Mouse (Mus musculus) kidney, embryonic 14.5 days (tissue): ENCODE measurements at regions not wholly inside any gene's neighbourhood (a gene's known extent, or its start where the extent isn't known, plus 50 kb on each side); places are given as distances from the start of the nearest gene placed in this dataset.
"Not testable (repeated sequence)": the region's sequence is repeated elsewhere in the genome, so short reads cannot be mapped to it uniquely, and the experiment has no call there.

ENCODE experiments used
- ATAC-seq: fragments of 200-750 bp; cut with Nextera tagmentation; 2 replicates; pipeline ENCODE4 v1.8.0; 2017; ENCODE audit warnings: moderate number of reproducible peaks, mild to moderate bottlenecking, moderate TSS enrichment, moderate library complexity; ENCODE audit not compliant: low FRiP score, low TSS enrichment
- H3K27ac ChIP-seq: fragments of 300-500 bp; sonication (generic); 2 replicates; pipeline ENCODE4 v1.5.1; 2014; ENCODE audit warnings: low read depth, mild to moderate bottlenecking, low read length, moderate library complexity, mixed read lengths
- H3K27me3 ChIP-seq: fragments of 300-500 bp; sonication (generic); 2 replicates; pipeline ENCODE4 v1.6.1; 2014; ENCODE audit warnings: mild to moderate bottlenecking, low read length; ENCODE audit not compliant: control insufficient read depth, insufficient read depth
- H3K36me3 ChIP-seq: fragments of 300-500 bp; sonication (generic); 2 replicates; pipeline ENCODE4 v1.6.1; 2014; ENCODE audit warnings: low read length, mixed read lengths; ENCODE audit not compliant: control insufficient read depth, insufficient read depth
- H3K4me1 ChIP-seq: fragments of 300-500 bp; sonication (generic); 2 replicates; pipeline ENCODE4 v1.6.1; 2014; ENCODE audit warnings: low read length, mixed read lengths; ENCODE audit not compliant: control insufficient read depth, insufficient read depth
- H3K4me2 ChIP-seq: fragments of 300-500 bp; sonication (generic); replicated peaks from 2 replicates; pipeline ENCODE4 v1.6.1; 2014; ENCODE audit warnings: low read depth, mild to moderate bottlenecking, low read length
- H3K4me3 ChIP-seq: fragments of 300-500 bp; sonication (generic); 2 replicates; pipeline ENCODE4 v1.5.1; 2014; ENCODE audit warnings: mild to moderate bottlenecking, low read length
- H3K9ac ChIP-seq: fragments of 300-500 bp; sonication (generic); 2 replicates; pipeline ENCODE4 v1.6.1; 2014; ENCODE audit warnings: low read depth, mild to moderate bottlenecking, low read length, moderate library complexity
- H3K9me3 ChIP-seq: fragments of 300-500 bp; sonication (generic); 2 replicates; pipeline ENCODE4 v1.6.1; 2016; ENCODE audit warnings: low read length; ENCODE audit not compliant: control insufficient read depth
- WGBS: fragments of 180-500 bp; shearing (Covaris S2); extraction: QIAGEN DNeasy Blood & Tissue Kit; methylation state at CpG from one replicate; pipeline ENCODE4 v1.1.7; 2014; 5-methylcytosine and 5-hydroxymethylcytosine counted together

DNA sequence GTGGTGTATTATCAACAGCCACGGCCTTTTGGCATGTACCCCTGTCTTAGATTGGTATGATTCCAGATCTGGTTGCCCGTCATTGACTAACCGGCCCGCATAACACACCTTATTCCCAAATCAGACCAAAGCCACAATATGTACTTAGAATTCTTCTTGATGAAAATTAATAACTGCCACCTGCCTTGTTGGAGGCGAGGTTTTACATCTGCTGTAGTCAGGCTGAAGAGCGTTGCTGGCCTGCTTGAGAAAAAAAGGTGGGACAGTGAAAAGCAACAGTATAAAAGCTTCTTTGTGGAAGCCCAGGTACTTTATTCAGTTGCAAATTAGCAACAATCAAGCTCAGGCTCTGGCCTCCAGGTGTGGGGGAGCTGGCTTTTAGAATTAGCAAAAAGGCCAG, 223.6 kb upstream of the Car8 start:
- H3K9ac ChIP-seq, ATAC-seq, H3K27me3 ChIP-seq, H3K36me3 ChIP-seq, H3K4me1 ChIP-seq, H3K4me3 ChIP-seq, H3K9me3 ChIP-seq, H3K4me2 ChIP-seq, H3K27ac ChIP-seq: not testable (repeated sequence)
- WGBS: 96% methylated on average over 6 of the region's 6 CpGs

DNA sequence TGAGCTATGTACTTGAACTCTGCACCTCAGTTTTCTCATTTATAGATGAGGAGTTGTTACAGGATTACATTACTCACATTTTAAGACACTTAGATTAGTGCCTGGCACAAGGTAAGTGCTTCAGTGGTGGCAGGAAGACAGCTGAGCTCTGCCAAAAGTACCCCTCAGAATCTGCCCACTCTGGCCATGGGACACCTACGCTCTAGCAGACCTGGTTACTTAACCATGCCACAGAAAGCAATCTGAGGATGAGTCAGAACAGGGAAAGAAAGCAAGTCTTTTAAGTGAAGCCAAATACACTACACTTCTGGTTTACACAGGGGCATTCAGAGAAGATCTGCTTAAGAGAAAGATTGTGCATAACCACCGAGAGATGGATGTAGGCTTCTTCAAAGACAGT, 215.5 kb upstream of the Car8 start:
- Histone ChIP-seq H3K9me3 (no peaks in the 10 kb centered on the region), H3K27me3 (no peaks in the 10 kb centered on the region), H3K36me3 (no peaks in the 10 kb centered on the region), H3K4me1 (no peaks in the 10 kb centered on the region), H3K27ac (no peak overlapping the region), H3K4me3 (no peak overlapping the region), H3K9ac (no peak overlapping the region), H3K4me2 (no peak overlapping the region)
- no peak for ATAC-seq
- 88% methylated on average over 2 of the region's 2 CpGs for WGBS

DNA sequence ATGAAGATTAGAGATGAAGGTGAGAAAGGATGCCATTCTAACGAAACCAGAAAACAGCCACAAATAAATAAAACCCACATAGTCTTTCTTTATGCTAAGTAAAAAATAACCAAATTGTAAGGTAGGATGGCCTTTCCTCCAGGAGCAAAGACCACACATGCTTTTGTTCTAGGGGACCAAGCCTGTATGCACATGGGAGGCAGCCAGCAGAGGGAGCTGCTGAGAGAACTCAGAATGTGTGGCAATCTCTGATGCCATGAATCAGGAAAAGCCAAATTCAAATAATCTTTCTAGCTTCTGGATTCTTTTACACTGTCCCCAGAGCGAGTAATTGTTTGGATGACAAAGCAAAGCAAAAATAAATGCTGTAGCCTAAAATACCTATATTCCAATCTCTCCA, 193.6 kb upstream of the Car8 start:
- WGBS: 50% methylated on average over 2 of the region's 2 CpGs
- no peak for ATAC-seq
- Histone ChIP-seq H3K9ac (no peak overlapping the region), H3K4me1 (no peaks in the 10 kb centered on the region), H3K36me3 (no peaks in the 10 kb centered on the region), H3K4me3 (no peak overlapping the region), H3K9me3 (no peaks in the 10 kb centered on the region), H3K27me3 (no peaks in the 10 kb centered on the region), H3K4me2 (no peak overlapping the region), H3K27ac (no peak overlapping the region)

DNA sequence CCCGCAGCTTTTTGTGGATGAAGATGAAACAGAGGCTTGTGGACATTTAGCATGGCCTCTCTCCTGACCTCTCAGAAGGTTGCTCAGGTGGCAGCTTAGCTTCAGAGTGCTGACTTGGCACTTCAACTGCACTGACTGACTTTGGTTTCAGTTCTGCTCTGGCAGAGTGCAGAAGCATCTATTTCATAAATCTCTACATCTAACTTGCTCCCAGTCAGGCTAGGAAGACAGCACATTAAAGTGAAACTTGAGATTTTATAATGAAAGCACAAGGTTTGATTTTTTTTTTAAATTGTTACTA, 192.1 kb upstream of the Car8 start:
- WGBS: 15% methylated on average over 1 of the region's 1 CpGs
- Histone ChIP-seq H3K9me3 (no peaks in the 10 kb centered on the region), H3K4me2 (no peak overlapping the region), H3K4me1 (no peaks in the 10 kb centered on the region), H3K9ac (no peak overlapping the region), H3K27me3 (no peaks in the 10 kb centered on the region), H3K4me3 (no peak overlapping the region), H3K27ac (no peak overlapping the region), H3K36me3 (no peaks in the 10 kb centered on the region)
- no peak for ATAC-seq

DNA sequence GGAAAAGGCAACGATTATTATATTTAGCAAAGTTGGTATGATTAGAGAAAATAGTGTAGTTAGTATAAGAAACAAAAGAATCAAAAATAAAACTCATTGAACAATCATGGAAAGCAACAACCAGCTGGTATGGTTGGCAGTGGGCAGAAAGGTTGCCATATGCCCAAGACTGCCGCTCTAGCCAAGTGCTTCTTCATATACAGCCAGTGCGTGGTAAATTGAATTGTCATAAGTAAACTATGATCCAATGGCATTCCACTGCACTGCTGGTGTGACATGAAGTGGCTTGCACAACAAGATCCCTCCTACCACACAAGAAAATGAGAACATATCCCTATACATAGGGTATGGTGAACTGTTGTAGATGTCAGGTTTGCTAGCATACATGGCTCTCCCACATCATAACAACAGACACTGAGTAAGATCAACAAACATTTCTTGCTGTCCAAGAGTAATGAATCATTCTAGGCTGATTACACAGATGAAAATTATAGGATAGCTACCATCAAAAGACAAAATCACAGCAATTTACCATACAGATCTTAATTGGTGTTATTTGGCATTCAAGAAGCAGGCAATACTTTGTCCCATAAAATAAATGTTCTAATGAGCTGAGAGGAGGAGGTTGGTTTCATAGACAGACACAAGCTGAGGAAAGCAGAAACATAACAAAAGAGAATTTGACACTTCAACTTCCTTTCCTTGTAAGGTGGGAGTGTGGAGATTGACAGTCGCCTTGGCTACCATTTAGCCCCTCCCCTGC, 191.6 kb upstream of the Car8 start:
- Histone ChIP-seq H3K27me3 (no peaks in the 10 kb centered on the region), H3K36me3 (no peaks in the 10 kb centered on the region), H3K27ac (no peak overlapping the region), H3K4me3 (no peak overlapping the region), H3K9ac (no peak overlapping the region), H3K9me3 (no peaks in the 10 kb centered on the region), H3K4me1 (no peaks in the 10 kb centered on the region), H3K4me2 (no peak overlapping the region)
- no peak for ATAC-seq
- WGBS: 77% methylated on average over 4 of the region's 4 CpGs

DNA sequence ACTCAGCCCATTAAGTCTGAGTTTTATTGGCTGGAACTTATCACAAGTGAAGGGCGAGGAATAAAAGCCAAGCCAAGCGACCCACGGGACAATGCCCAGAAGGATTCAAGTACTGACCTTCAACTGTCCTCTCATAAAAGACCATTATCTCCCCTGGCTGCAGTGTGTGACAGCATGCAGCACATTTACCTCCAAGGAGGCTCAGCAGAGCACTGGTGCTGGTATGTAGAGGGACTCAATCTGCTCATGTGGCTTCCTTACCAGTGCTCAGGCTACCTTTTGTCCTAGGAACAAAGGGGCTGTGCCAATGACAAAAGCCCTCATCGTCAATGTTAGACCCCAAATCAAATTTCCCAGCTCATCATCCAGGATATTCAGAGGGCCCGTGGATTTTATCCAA, 190.9 kb upstream of the Car8 start:
- Histone ChIP-seq H3K9ac (no peak overlapping the region), H3K27ac (no peak overlapping the region), H3K36me3 (no peaks in the 10 kb centered on the region), H3K9me3 (no peaks in the 10 kb centered on the region), H3K4me3 (no peak overlapping the region), H3K27me3 (no peaks in the 10 kb centered on the region), H3K4me2 (no peak overlapping the region), H3K4me1 (no peaks in the 10 kb centered on the region)
- no peak for ATAC-seq
- 49% methylated on average over 5 of the region's 5 CpGs for WGBS

DNA sequence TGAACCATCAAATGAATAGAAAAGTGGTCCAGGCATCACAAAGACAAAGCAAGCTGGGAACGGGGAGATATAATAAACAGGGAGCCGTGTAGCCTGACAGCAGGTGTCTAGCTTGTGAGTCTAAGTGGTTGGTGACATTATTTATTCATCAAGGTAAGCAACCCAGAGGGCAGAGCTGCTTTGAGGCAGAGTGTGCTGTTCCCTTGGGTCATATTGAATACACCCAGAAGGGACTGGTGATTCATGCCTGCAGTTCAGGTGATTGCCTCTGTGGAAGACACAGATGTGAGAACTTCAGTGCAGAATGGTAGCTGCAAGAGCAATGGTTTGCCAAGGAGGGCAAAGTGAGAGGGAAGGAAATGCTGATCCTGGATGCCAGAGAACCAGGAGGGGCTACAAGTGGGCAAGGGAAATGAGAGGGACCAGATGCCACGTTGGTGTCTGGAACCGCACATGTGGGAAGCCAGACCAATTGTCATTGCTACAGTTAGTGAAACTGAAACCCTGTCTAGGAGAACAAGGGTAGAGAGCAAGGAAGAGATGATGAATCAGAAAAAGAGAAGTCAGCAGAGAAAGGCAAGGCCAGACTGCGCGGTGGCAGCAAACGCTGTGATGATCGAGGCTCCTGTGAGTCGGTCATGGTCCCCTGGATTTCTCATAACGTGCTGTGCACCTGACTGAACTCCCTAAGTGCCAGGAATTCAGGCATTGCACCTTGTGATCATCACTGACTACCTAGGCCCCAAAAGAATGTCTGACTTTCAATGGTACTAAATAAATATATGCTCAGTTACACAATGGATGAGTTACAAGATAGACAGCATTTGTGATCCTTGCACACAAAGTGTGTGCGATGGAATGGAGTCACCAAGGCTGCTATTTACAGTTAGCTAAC, 190.0 kb upstream of the Car8 start:
- Histone ChIP-seq H3K36me3 (no peaks in the 10 kb centered on the region), H3K4me1 (no peaks in the 10 kb centered on the region), H3K9ac (no peak overlapping the region), H3K27me3 (no peaks in the 10 kb centered on the region), H3K9me3 (no peaks in the 10 kb centered on the region), H3K27ac (no peak overlapping the region), H3K4me2 (no peak overlapping the region), H3K4me3 (no peak overlapping the region)
- 80% methylated on average over 11 of the region's 11 CpGs for WGBS
- ATAC-seq: no peak

DNA sequence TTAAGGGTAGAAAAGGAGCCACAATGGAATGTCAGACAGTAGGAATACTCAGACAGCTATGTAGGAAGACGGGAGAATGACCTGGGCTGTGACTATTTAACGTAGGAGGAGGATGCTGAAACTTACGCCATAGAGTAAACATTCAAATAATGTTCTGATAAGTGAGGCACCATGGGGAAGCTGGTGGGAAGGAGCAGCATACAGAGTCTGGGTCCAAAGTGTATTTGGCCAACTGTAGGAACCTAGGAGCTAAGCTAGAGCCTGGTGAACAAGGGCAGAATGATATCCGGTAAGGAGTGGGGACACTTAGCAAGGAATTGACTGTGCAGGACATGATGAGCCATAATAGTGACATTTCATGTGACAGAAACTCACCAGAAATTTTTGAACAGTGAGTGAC, 189.0 kb upstream of the Car8 start:
- no peak for ATAC-seq
- H3K9me3 ChIP-seq: no peaks in the 10 kb centered on the region
- no peaks in the 10 kb centered on the region for H3K4me1 ChIP-seq
- 72% methylated on average over 4 of the region's 4 CpGs for WGBS
- no peaks in the 10 kb centered on the region for H3K36me3 ChIP-seq
- H3K9ac ChIP-seq: no peak overlapping the region
- H3K27ac ChIP-seq: no peak overlapping the region
- H3K4me2 ChIP-seq: no peak overlapping the region
- H3K27me3 ChIP-seq: no peaks in the 10 kb centered on the region
- H3K4me3 ChIP-seq: no peak overlapping the region

DNA sequence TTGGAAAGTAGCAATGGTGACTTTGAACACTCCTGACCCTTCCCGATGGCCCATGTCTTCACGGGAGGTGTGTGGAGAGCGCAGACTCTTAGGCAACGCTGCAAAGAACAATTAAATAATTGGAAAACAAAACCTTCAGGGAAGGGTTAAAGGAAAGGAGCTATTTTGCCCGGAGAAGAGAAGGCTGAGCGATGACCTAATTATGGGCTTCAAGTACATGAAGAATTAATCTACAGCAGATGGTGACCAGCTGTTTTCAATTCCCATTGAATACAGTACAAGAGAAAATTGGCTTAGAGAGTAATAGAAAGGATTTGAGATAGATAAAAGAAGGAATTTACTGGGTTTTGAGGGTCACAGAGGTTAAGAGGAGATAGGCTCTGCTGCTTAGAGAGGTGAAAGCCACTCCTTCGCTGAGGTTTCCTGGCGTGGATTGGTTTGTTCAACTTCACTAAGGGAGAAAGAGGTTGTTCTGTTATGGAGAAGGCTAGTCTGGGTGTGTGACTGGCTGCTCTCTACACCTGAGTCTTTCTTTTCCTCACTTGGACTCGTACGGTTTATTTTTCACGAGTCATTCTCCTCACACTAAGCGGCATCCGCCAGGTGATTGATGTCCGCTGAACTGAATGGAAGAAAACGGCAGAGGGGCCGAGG, 184.7 kb upstream of the Car8 start:
- no peaks in the 10 kb centered on the region for H3K4me1 ChIP-seq
- no peak overlapping the region for H3K27ac ChIP-seq
- 50% methylated on average over 16 of the region's 16 CpGs for WGBS
- H3K9ac ChIP-seq: no peak overlapping the region
- H3K4me3 ChIP-seq: no peak overlapping the region
- no peak overlapping the region for H3K4me2 ChIP-seq
- ATAC-seq: peak; percentile 64; the same call in 1 of the 2 replicates
- no peaks in the 10 kb centered on the region for H3K27me3 ChIP-seq
- H3K9me3 ChIP-seq: no peaks in the 10 kb centered on the region
- H3K36me3 ChIP-seq: no peaks in the 10 kb centered on the region
